Mouse (Mus musculus) liver, adult 2 months (tissue): Measurements from ENCODE around the gene Upk3b.

Source experiments
- CTCF ChIP-seq: fragments of 200-500 bp; IDR thresholded peaks from 2 replicates; pipeline ENCODE4 v1.5.1; 2011; ENCODE audit warnings: low read depth, low read length, control low read depth
- POLR2A ChIP-seq: fragments of 200-500 bp; IDR thresholded peaks from 2 replicates; pipeline ENCODE4 v1.6.1; 2011; ENCODE audit warnings: low read length, control low read depth; ENCODE audit not compliant: insufficient read depth; ENCODE audit errors: extremely low read depth

- TF ChIP-seq POLR2A (peak; percentile 90), CTCF (peak; percentile 18; the same call in 1 of the 2 replicates)
Observed at GRCm38 (mm10) chr5:135994725-135995687, 43.3 kb upstream of the Upk3b start, which contains the start of gene Dtx2.
